Mouse (Mus musculus) MEL (cell line): ENCODE data around the gene Atp5k. TPM values are rescaled to one million over a fixed set of nuclear protein-coding genes. Genes with fewer than 3 reads are reported as not detected.

Source experiments
- DNase-seq: peaks from one replicate; pipeline ENCODE4 v3.0.0; 2011; ENCODE audit warnings: low read depth, low spot score
- H3K27ac ChIP-seq: 2 replicates; pipeline ENCODE4 v1.5.1; 2012; ENCODE audit warnings: low read depth, mild to moderate bottlenecking, control low read depth, low read length, moderate library complexity; ENCODE audit not compliant: control insufficient read depth
- H3K27me3 ChIP-seq, 2 experiments: fragments of 150-350 bp in 1 of 2; sonication (generic) in 1 of 2; 2 replicates each; pipeline ENCODE4 v1.6.1; 2012; ENCODE audit warnings: low read length in 2 of 2, mild to moderate bottlenecking in 2 of 2, improper control_type of control experiment in 1 of 2, moderate library complexity in 1 of 2; ENCODE audit not compliant: insufficient read depth in 2 of 2, control insufficient read depth in 1 of 2
- H3K36me3 ChIP-seq, 2 experiments: 2 replicates each; pipeline ENCODE4 v1.6.1; 2012 to 2014; ENCODE audit warnings: low read length in 2 of 2, improper control_type of control experiment in 1 of 2, inconsistent platforms in 1 of 2, mild to moderate bottlenecking in 1 of 2; ENCODE audit not compliant: insufficient read depth in 2 of 2, control insufficient read depth in 1 of 2
- H3K4me1 ChIP-seq, 2 experiments: fragments of 150-350 bp in 1 of 2; sonication (generic) in 1 of 2; 2 replicates each; pipeline ENCODE4 v1.6.1; 2012; ENCODE audit warnings: low read length in 2 of 2, improper control_type of control experiment in 1 of 2, mild to moderate bottlenecking in 1 of 2; ENCODE audit not compliant: insufficient read depth in 2 of 2, control insufficient read depth in 1 of 2
- H3K4me3 ChIP-seq, 2 experiments: fragments of 150-350 bp in 1 of 2; sonication (generic) in 1 of 2; 2 replicates each; pipeline ENCODE4 v1.5.1; 2012; ENCODE audit warnings: low read depth in 2 of 2, low read length in 2 of 2, mild to moderate bottlenecking in 2 of 2, moderate library complexity in 2 of 2, control low read depth in 1 of 2, improper control_type of control experiment in 1 of 2; ENCODE audit not compliant: control insufficient read depth in 1 of 2, insufficient read depth in 1 of 2
- H3K79me2 ChIP-seq: 2 replicates; pipeline ENCODE4 v1.6.1; 2012; ENCODE audit warnings: mild to moderate bottlenecking, low read length, moderate library complexity; ENCODE audit not compliant: control insufficient read depth, poor library complexity, insufficient read depth
- H3K9ac ChIP-seq: 2 replicates; pipeline ENCODE4 v1.6.1; 2012; ENCODE audit warnings: low read depth, mild to moderate bottlenecking, control low read depth, low read length, moderate library complexity; ENCODE audit not compliant: control insufficient read depth, poor library complexity, severe bottlenecking
- H3K9me3 ChIP-seq: fragments of 150-350 bp; sonication (generic); replicated peaks from 2 replicates; pipeline ENCODE4 v1.6.1; 2012; ENCODE audit warnings: mild to moderate bottlenecking, low read length, improper control_type of control experiment, moderate library complexity; ENCODE audit not compliant: insufficient read depth
- CHD2 ChIP-seq: IDR thresholded peaks from 2 replicates; pipeline ENCODE4 v1.6.1; 2011; ENCODE audit warnings: low read length, improper control_type of control experiment
- E2F4 ChIP-seq: IDR thresholded peaks from 2 replicates; pipeline ENCODE4 v1.6.1; 2011; ENCODE audit warnings: low read depth, low read length, improper control_type of control experiment, borderline replicate concordance
- ELF1 ChIP-seq: IDR thresholded peaks from 2 replicates; pipeline ENCODE4 v1.6.1; 2014; ENCODE audit warnings: low read depth, mild to moderate bottlenecking, inconsistent platforms, low read length, improper control_type of control experiment, moderate library complexity
- ETS1 ChIP-seq: IDR thresholded peaks from 2 replicates; pipeline ENCODE4 v1.6.1; 2012; ENCODE audit warnings: low read depth, mild to moderate bottlenecking, inconsistent platforms, low read length, improper control_type of control experiment, moderate library complexity
- GATA1 ChIP-seq: IDR thresholded peaks from 2 replicates; pipeline ENCODE4 v1.6.1; 2011; ENCODE audit warnings: low read depth, low read length, improper control_type of control experiment
- HCFC1 ChIP-seq: IDR thresholded peaks from 2 replicates; pipeline ENCODE4 v1.6.1; 2012; ENCODE audit warnings: low read depth, mild to moderate bottlenecking, inconsistent platforms, low read length, improper control_type of control experiment, moderate library complexity
- JUND ChIP-seq: IDR thresholded peaks from 2 replicates; pipeline ENCODE4 v1.6.1; 2011; ENCODE audit warnings: low read depth, mild to moderate bottlenecking, improper control_type of control experiment, low read length
- MAX ChIP-seq: IDR thresholded peaks from 2 replicates; pipeline ENCODE4 v1.6.1; 2011; ENCODE audit warnings: low read length, improper control_type of control experiment
- MAZ ChIP-seq: IDR thresholded peaks from 2 replicates; pipeline ENCODE4 v1.6.1; 2012; ENCODE audit warnings: low read depth, mild to moderate bottlenecking, inconsistent platforms, low read length, improper control_type of control experiment
- MEF2A ChIP-seq: IDR thresholded peaks from 2 replicates; pipeline ENCODE4 v1.6.1; 2014; ENCODE audit warnings: low read depth, mild to moderate bottlenecking, inconsistent platforms, low read length, improper control_type of control experiment; ENCODE audit not compliant: poor library complexity, insufficient replicate concordance, severe bottlenecking; ENCODE audit errors: extremely low read depth
- MXI1 ChIP-seq: IDR thresholded peaks from 2 replicates; pipeline ENCODE4 v1.6.1; 2011; ENCODE audit warnings: mild to moderate bottlenecking, low read depth, low read length, improper control_type of control experiment
- MYB ChIP-seq: IDR thresholded peaks from 2 replicates; pipeline ENCODE4 v1.6.1; 2011; ENCODE audit warnings: mild to moderate bottlenecking, low read depth, low read length, improper control_type of control experiment
- POLR2A ChIP-seq, 2 experiments: IDR thresholded peaks; 2 replicates each; pipeline ENCODE4 v1.6.1; 2011 to 2012; ENCODE audit warnings: low read length in 2 of 2, mild to moderate bottlenecking in 2 of 2, control low read depth in 1 of 2, improper control_type of control experiment in 1 of 2, low read depth in 1 of 2, moderate library complexity in 1 of 2; ENCODE audit not compliant: control insufficient read depth in 1 of 2, insufficient read depth in 1 of 2, poor library complexity in 1 of 2
- POLR2AphosphoS5 ChIP-seq: IDR thresholded peaks from 2 replicates; pipeline ENCODE4 v1.6.1; 2012; ENCODE audit warnings: low read depth, borderline replicate concordance, mild to moderate bottlenecking, inconsistent platforms, low read length, moderate library complexity, mixed read lengths
- SIN3A ChIP-seq: IDR thresholded peaks from 2 replicates; pipeline ENCODE4 v1.6.1; 2012; ENCODE audit warnings: low read length, improper control_type of control experiment, inconsistent platforms
- SMC3 ChIP-seq: IDR thresholded peaks from 2 replicates; pipeline ENCODE4 v1.6.1; 2011; ENCODE audit warnings: low read depth, low read length, improper control_type of control experiment
- TAL1 ChIP-seq: IDR thresholded peaks from 2 replicates; pipeline ENCODE4 v1.6.1; 2012; ENCODE audit warnings: mild to moderate bottlenecking, inconsistent platforms, low read length, moderate library complexity, mixed read lengths
- TCF12 ChIP-seq: IDR thresholded peaks from 2 replicates; pipeline ENCODE4 v1.6.1; 2014; ENCODE audit warnings: low read depth, mild to moderate bottlenecking, inconsistent platforms, low read length, improper control_type of control experiment, moderate library complexity
- UBTF ChIP-seq: IDR thresholded peaks from 2 replicates; pipeline ENCODE4 v1.6.1; 2012; ENCODE audit warnings: low read depth, mild to moderate bottlenecking, inconsistent platforms, low read length, improper control_type of control experiment, moderate library complexity, borderline replicate concordance; ENCODE audit not compliant: insufficient read depth
- ZC3H11A ChIP-seq: IDR thresholded peaks from 2 replicates; pipeline ENCODE4 v1.6.1; 2012; ENCODE audit warnings: low read depth, mild to moderate bottlenecking, inconsistent platforms, low read length, improper control_type of control experiment
- ZKSCAN1 ChIP-seq: IDR thresholded peaks from 2 replicates; pipeline ENCODE4 v1.6.1; 2012; ENCODE audit warnings: low read depth, mild to moderate bottlenecking, inconsistent platforms, low read length, improper control_type of control experiment, moderate library complexity
- ZMIZ1 ChIP-seq: IDR thresholded peaks from 2 replicates; pipeline ENCODE4 v1.6.1; 2012; ENCODE audit warnings: low read depth, mild to moderate bottlenecking, inconsistent platforms, low read length, improper control_type of control experiment, moderate library complexity
- ZNF384 ChIP-seq: IDR thresholded peaks from 2 replicates; pipeline ENCODE4 v1.6.1; 2012; ENCODE audit warnings: low read depth, mild to moderate bottlenecking, inconsistent platforms, low read length, improper control_type of control experiment
- polyA plus RNA-seq, 2 experiments: library from polyadenylated mRNA; stranded (reverse) in 1 of 2; unstranded in 1 of 2; fragments of >175 nt in 1 of 2; fragments of >200 nt in 1 of 2; gene quantifications; 2 replicates each; pipeline versions ENCODE4 v1.2.1 to v1.2.4; 2012; ENCODE audit warnings: low replicate concordance in 2 of 2, low read depth in 1 of 2; ENCODE audit not compliant: insufficient read length in 2 of 2, insufficient read depth in 1 of 2, missing spikeins in 1 of 2
- total RNA-seq: library from RNA; depleted of rRNA; stranded (reverse); fragments of 300-350 nt; gene quantifications from 2 replicates; pipeline ENCODE4 v1.2.3, GENCODE M21; 2012

Atp5k gene
- total and polyA plus RNA-seq, 3 experiments: 329 to 801 TPM; not detected in 1

DNA sequence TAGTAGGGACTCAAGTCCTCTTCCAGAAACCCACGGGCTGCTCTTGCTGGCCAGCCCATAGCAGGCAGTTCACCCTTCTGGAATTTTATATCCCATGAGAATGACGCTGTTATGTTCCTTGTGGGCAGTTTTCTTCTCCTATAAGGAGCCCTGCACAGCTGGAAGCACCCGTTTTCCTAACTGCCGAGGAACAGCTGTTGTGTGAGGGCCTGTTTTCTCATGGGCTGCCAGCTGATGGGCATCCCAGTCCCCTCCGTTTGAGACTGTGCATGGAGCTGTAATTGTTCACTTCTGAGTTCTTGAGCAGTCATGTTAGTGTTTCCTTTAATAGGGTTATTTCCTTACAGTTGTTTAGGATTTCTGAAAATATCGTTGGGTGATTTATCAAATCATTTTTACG lies 35.4 kb upstream of the Atp5k start:
- peaks cover 13 to 23% of the 10 kb centered on the region in 2 experiments for H3K4me1 ChIP-seq
- no peak overlapping the region for H3K4me3 ChIP-seq
- TF ChIP-seq MXI1 (no peak), E2F4 (no peak), POLR2AphosphoS5 (no peak)
- H3K79me2 ChIP-seq: peaks cover 27% of the 10 kb centered on the region
- H3K9ac ChIP-seq: no peak overlapping the region
- H3K27me3 ChIP-seq: no peaks in the 10 kb centered on the region
- H3K27ac ChIP-seq: no peak overlapping the region
- peaks cover 13 to 31% of the 10 kb centered on the region in 2 experiments for H3K36me3 ChIP-seq
- H3K9me3 ChIP-seq: no peaks in the 10 kb centered on the region
- no peak for DNase-seq

DNA sequence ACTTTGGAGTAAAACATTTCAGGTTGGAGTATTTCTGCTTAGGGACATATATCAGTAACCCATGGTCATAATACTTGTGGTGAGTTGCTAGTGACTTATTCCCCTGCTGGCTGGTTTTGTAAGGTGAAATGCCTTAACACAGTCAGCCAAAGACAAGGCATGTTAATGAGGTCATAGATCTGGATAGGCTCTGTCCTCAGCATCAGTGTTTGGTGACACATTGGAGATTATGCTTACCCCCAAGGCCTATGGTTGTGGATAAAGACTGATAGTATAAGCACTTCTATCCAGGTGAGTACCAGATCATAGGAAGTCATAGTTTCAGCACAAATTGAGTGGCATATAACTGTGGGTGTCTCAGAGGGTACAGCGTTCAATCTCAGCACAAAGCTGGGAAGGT lies 32.4 kb upstream of the Atp5k start:
- no peaks in the 10 kb centered on the region for H3K27me3 ChIP-seq
- H3K4me3 ChIP-seq: no peak overlapping the region; a peak in 1 of 4 replicates
- peak; percentile 24 for DNase-seq
- no peak for TF ChIP-seq ZNF384
- TF ChIP-seq CHD2: no peak
- no peak for TF ChIP-seq MAX
- TF ChIP-seq ZMIZ1: no peak
- TF ChIP-seq ETS1: no peak
- no peak for TF ChIP-seq E2F4
- no peak for TF ChIP-seq MEF2A
- no peak for TF ChIP-seq ELF1
- no peak for TF ChIP-seq SMC3
- no peak for TF ChIP-seq MYB
- no peak for TF ChIP-seq GATA1
- H3K79me2 ChIP-seq: peaks cover 50% of the 10 kb centered on the region
- H3K36me3 ChIP-seq: peaks cover 2 to 54% of the 10 kb centered on the region in 2 experiments; a peak in 3 of 4 replicates
- no peaks in the 10 kb centered on the region for H3K9me3 ChIP-seq
- no peak overlapping the region for H3K9ac ChIP-seq
- peaks cover 33 to 38% of the 10 kb centered on the region in 2 experiments for H3K4me1 ChIP-seq
- peak overlapping the region; percentile 87 for H3K27ac ChIP-seq

DNA sequence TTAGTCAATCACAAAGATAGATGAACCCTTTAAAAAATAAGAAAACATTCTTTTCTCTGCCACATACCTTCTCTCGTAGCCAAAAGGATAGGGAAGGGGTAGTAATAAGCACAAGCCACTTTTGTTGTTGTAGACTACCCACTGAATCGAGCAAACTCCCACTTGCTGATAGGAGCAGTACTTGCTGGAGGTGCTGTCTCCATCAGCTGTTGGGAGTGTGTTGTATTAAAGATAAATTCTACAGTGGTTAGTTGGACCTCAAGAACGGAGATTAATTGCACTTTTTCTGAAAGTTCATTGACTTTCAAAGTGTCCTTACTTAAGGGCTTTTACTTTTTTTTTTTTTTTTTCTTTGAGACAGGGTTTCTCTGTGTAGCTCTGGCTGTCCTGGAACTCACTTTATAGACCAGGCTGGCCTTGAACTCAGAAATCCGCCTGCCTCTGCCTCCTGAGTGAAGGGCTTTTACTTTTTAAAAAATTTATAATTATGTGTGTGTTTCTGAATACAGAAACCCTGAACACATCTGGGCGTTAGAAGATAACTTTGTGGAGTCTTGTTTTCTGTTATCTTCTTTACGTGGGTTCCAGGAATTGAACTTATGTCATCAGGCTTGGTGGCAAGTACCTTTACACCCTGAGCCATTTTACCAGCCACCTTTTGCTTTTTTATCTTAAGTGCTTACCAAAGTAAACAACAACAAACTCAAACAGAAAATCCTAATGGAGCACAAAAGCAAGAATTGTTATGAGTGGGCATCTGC lies 31.1 kb upstream of the Atp5k start:
- peaks cover 37% of the 10 kb centered on the region in 2 experiments for H3K4me1 ChIP-seq
- no peak overlapping the region; the same call in 1 of the 2 replicates for H3K9ac ChIP-seq
- H3K79me2 ChIP-seq: peaks cover 54% of the 10 kb centered on the region
- peaks cover 2 to 51% of the 10 kb centered on the region in 2 experiments; a peak in 2 of 4 replicates for H3K36me3 ChIP-seq
- no peaks in the 10 kb centered on the region for H3K27me3 ChIP-seq
- no peak overlapping the region for H3K4me3 ChIP-seq
- DNase-seq: peak; percentile 72
- H3K9me3 ChIP-seq: no peaks in the 10 kb centered on the region
- H3K27ac ChIP-seq: peak overlapping the region; percentile 87
- TF ChIP-seq TCF12: peak; percentile 29; the same call in 1 of the 2 replicates
- TF ChIP-seq MEF2A: no peak
- TF ChIP-seq ZKSCAN1: no peak
- TF ChIP-seq JUND: no peak
- no peak for TF ChIP-seq ZC3H11A
- no peak for TF ChIP-seq ZMIZ1
- TF ChIP-seq ETS1: peak; percentile 70
- peak; percentile 64; the same call in 1 of the 2 replicates for TF ChIP-seq GATA1
- no peak for TF ChIP-seq UBTF
- peak; percentile 82 for TF ChIP-seq SIN3A
- no peak for TF ChIP-seq POLR2A (IDR thresholded peaks at IDR 0.05; ENCODE audit: control insufficient read depth in 1 of 2, insufficient read depth in 1 of 2, low read depth in 1 of 2, low read length in 2 of 2, poor library complexity in 1 of 2)
- no peak for TF ChIP-seq MAX
- 0 out of 2 replicates have a peak, but pooled peaks have one; percentile 14 for TF ChIP-seq MXI1
- 0 out of 2 replicates have a peak, but pooled peaks have one; percentile 15 for TF ChIP-seq HCFC1
- TF ChIP-seq TAL1: peak; percentile 56
- TF ChIP-seq MAZ: no peak
